Mouse (Mus musculus) erythroid progenitor cell, adult 5-6 weeks (primary cell): ENCODE data around the gene Chst13. TPM values are rescaled to one million over a fixed set of nuclear protein-coding genes. Genes with fewer than 3 reads are reported as not detected.

Source experiments
- ATAC-seq: replicated peaks from 2 replicates; pipeline ENCODE4 v1.8.0; 2016; ENCODE audit warnings: moderate number of reproducible peaks, mild to moderate bottlenecking, moderate TSS enrichment, inconsistent platforms; ENCODE audit not compliant: poor library complexity, low FRiP score, severe bottlenecking
- total RNA-seq, 2 experiments: library from RNA; stranded (forward) in 1 of 2; stranded (reverse) in 1 of 2; fragments of 150-400 nt in 1 of 2; fragments of 186-747, 209-891 nt in 1 of 2; gene quantifications; 2 replicates each; pipeline versions ENCODE4 v1.2.3 to v1.2.4; 2015 to 2017; ENCODE audit warnings: low replicate concordance in 2 of 2

Chst13 gene
- total RNA-seq (2015; ENCODE audit: low replicate concordance) = 0.72 and 1.7 TPM in 2 replicates
- not detected in 2 replicates for total RNA-seq (2017; ENCODE audit: low replicate concordance)

- ATAC-seq = 0 out of 2 replicates have a peak, but pooled peaks have one; percentile 34
Observed at GRCm38 (mm10) chr6:90324991-90325390, at the start of gene Chst13. TSS of gene Chst13 (minus strand) at chr6:90325185.

GRCm38 (mm10) chr6:90374647-90375046 lies 49.7 kb upstream of the Chst13 start:
- no peak for ATAC-seq

GRCm38 (mm10) chr6:90369725-90370553 lies 45.0 kb upstream of the Chst13 start:
- no peak for ATAC-seq

- peak; percentile 83 for ATAC-seq
Observed at GRCm38 (mm10) chr6:90368976-90369724, 44.2 kb upstream of the Chst13 start, which contains the start of gene Zxdc. TSS of gene Zxdc (plus strand) at chr6:90369492.

- no peak for ATAC-seq
Observed at GRCm38 (mm10) chr6:90363301-90363700, 38.3 kb upstream of the Chst13 start.

GRCm38 (mm10) chr6:90360922-90361614 lies 36.1 kb upstream of the Chst13 start:
- ATAC-seq = no peak

GRCm38 (mm10) chr6:90360024-90360781 lies 35.2 kb upstream of the Chst13 start:
- no peak for ATAC-seq

- ATAC-seq = no peak
Observed at GRCm38 (mm10) chr6:90359445-90359844, 34.5 kb upstream of the Chst13 start.

GRCm38 (mm10) chr6:90358142-90358541 lies 33.2 kb upstream of the Chst13 start:
- ATAC-seq = no peak

GRCm38 (mm10) chr6:90350011-90350410 lies 25.0 kb upstream of the Chst13 start:
- ATAC-seq = no peak

- no peak for ATAC-seq
Observed at GRCm38 (mm10) chr6:90348500-90348899, 23.5 kb upstream of the Chst13 start.

GRCm38 (mm10) chr6:90347183-90347582 lies 22.2 kb upstream of the Chst13 start:
- ATAC-seq = no peak

- ATAC-seq = no peak
Observed at GRCm38 (mm10) chr6:90342343-90342742, 17.4 kb upstream of the Chst13 start.

- no peak for ATAC-seq
Observed at GRCm38 (mm10) chr6:90334244-90334643, 9.3 kb upstream of the Chst13 start.

- ATAC-seq = no peak
Observed at GRCm38 (mm10) chr6:90332561-90333425, 7.8 kb upstream of the Chst13 start, which contains the start of gene Uroc1. TSS of gene Uroc1 (plus strand) at chr6:90333284.

GRCm38 (mm10) chr6:90329953-90330352 lies 5.0 kb upstream of the Chst13 start:
- no peak for ATAC-seq

GRCm38 (mm10) chr6:90327670-90328069 lies 2.7 kb upstream of the Chst13 start:
- no peak for ATAC-seq

GRCm38 (mm10) chr6:90324463-90324862 lies 522 bp downstream of the Chst13 start:
- no peak for ATAC-seq
